ENCODE assay signal across 8 mouse cellular contexts in the genomic region with DNA sequence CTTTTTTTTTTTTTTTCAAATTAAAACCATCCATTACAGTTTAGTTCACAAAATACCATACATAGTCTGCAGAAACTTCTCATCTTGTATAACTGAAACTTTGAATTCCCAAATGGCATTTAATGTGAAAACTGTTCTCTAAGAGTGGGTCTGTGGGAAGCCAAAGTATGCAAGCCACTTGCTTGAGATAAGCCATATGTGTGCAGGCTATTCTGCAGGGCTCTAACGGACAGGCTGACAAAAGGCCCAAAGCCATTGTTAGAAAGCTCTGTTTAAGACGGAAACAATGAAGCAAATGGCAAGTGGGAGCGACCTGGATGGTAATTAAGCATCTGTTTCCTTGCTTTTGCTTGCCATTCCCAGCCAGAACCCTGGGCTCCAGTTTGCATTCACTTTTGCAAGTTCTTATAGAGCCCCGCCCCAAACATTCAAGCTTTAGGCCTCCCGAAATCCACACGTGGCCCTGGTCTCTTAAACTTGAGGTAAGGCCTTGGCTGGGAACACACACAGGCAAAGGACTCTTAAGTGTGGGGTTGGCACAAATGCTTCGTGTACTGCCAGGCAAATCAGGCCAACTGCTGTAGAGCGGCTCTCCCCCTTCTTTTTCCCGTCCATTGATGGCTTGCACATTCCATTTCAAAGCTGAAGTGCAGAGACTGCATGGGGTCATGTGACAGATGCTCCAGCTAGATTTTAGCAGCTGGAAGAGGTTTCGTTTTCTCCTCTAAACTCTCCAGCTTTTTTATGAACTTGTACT. TPM values are rescaled to one million over a fixed set of nuclear protein-coding genes. Genes with fewer than 3 reads are reported as not detected.
DNase-seq lines count a peak whose midpoint lies in the region; ATAC-seq and TF ChIP-seq lines count a peak whose summit lies in the region.

No protein-coding gene starts in this region.

- WGBS in embryonic facial prominence, embryonic 11.5 days, result 48% methylated on average over 10 of the region's 10 CpGs
- WGBS in lung, embryonic 15.5 days, result 30% methylated on average over 10 of the region's 10 CpGs
- 43% methylated on average over 10 of the region's 10 CpGs for WGBS in stomach, postnatal 0 days
- WGBS in liver, postnatal 0 days (ENCODE audit: insufficient replicate concordance), result 62% methylated on average over 10 of the region's 10 CpGs
- WGBS in liver, embryonic 11.5 days, result 69% methylated on average over 10 of the region's 10 CpGs

- no peak overlapping the region for H3K4me3 ChIP-seq in embryonic facial prominence, embryonic 11.5 days (ENCODE audit: low read depth, low read length)
- no peak overlapping the region for H3K4me3 ChIP-seq in lung, embryonic 15.5 days
- H3K4me3 ChIP-seq in stomach, postnatal 0 days (ENCODE audit: low read depth, low read length), result no peak overlapping the region
- H3K4me3 ChIP-seq in liver, postnatal 0 days (ENCODE audit: low read depth, low read length), result no peak overlapping the region
- no peak overlapping the region for H3K4me3 ChIP-seq in liver, embryonic 11.5 days (ENCODE audit: low read depth, low read length)

- TF ChIP-seq CTCF in stomach, postnatal 0 days (IDR thresholded peaks at IDR 0.05; ENCODE audit: low read depth), result no peak
- TF ChIP-seq CTCF in liver, postnatal 0 days (IDR thresholded peaks at IDR 0.05; ENCODE audit: low read depth), result no peak

- ATAC-seq in embryonic facial prominence, embryonic 11.5 days (replicated peaks; ENCODE audit: insufficient number of reproducible peaks, low FRiP score, low TSS enrichment, low read depth), result no peak
- peak; percentile 28; the same call in 1 of the 2 replicates for ATAC-seq in lung, embryonic 15.5 days (ENCODE audit: borderline replicate concordance, extremely low read depth, low FRiP score, low TSS enrichment)
- ATAC-seq in stomach, postnatal 0 days (ENCODE audit: low FRiP score, low TSS enrichment), result peak; percentile 35; the same call in 1 of the 2 replicates
- ATAC-seq in liver, postnatal 0 days, result no peak
- no peak for ATAC-seq in liver, embryonic 11.5 days (replicated peaks; ENCODE audit: low FRiP score)

- H3K27ac ChIP-seq in embryonic facial prominence, embryonic 11.5 days (replicated peaks; ENCODE audit: low read depth, low read length), result no peak overlapping the region
- peak overlapping the region; percentile 81 for H3K27ac ChIP-seq in lung, embryonic 15.5 days
- peak overlapping the region; percentile 63 for H3K27ac ChIP-seq in stomach, postnatal 0 days (replicated peaks)
- H3K27ac ChIP-seq in liver, postnatal 0 days (ENCODE audit: low read depth), result no peak overlapping the region
- H3K27ac ChIP-seq in liver, embryonic 11.5 days (ENCODE audit: low read depth, low read length), result no peak overlapping the region

- H3K4me2 ChIP-seq in embryonic facial prominence, embryonic 11.5 days (ENCODE audit: low read depth, low read length), result no peak overlapping the region
- peak overlapping the region; percentile 2; the same call in 1 of the 2 replicates for H3K4me2 ChIP-seq in lung, embryonic 15.5 days
- H3K4me2 ChIP-seq in stomach, postnatal 0 days (replicated peaks; ENCODE audit: low read depth), result peak overlapping the region; percentile 27
- H3K4me2 ChIP-seq in liver, postnatal 0 days (ENCODE audit: low read depth, low read length), result no peak overlapping the region
- H3K4me2 ChIP-seq in liver, embryonic 11.5 days, result no peak overlapping the region

- H3K9me3 ChIP-seq in embryonic facial prominence, embryonic 11.5 days (replicated peaks; ENCODE audit: control insufficient read depth, low read length), result peaks cover 4% of the 10 kb centered on the region; the same call in 1 of the 2 replicates
- peaks cover 5% of the 10 kb centered on the region; the same call in 1 of the 2 replicates for H3K9me3 ChIP-seq in lung, embryonic 15.5 days
- H3K9me3 ChIP-seq in stomach, postnatal 0 days (ENCODE audit: control insufficient read depth, low read length), result no peaks in the 10 kb centered on the region
- peaks cover 2% of the 10 kb centered on the region; the same call in 1 of the 2 replicates for H3K9me3 ChIP-seq in liver, postnatal 0 days (ENCODE audit: low read length)
- H3K9me3 ChIP-seq in liver, embryonic 11.5 days (ENCODE audit: control insufficient read depth, low read length), result no peaks in the 10 kb centered on the region

- no peak overlapping the region for H3K9ac ChIP-seq in embryonic facial prominence, embryonic 11.5 days (replicated peaks; ENCODE audit: low read length)
- no peak overlapping the region for H3K9ac ChIP-seq in lung, embryonic 15.5 days
- no peak overlapping the region for H3K9ac ChIP-seq in stomach, postnatal 0 days (ENCODE audit: low read length)
- no peak overlapping the region for H3K9ac ChIP-seq in liver, postnatal 0 days (replicated peaks)
- no peak overlapping the region for H3K9ac ChIP-seq in liver, embryonic 11.5 days (ENCODE audit: low read depth, low read length)

- no peak for TF ChIP-seq EP300 in stomach, postnatal 0 days (optimal IDR thresholded peaks at IDR 0.05)
- no peak for TF ChIP-seq EP300 in liver, postnatal 0 days (IDR thresholded peaks at IDR 0.05; ENCODE audit: low read depth)

- no peaks in the 10 kb centered on the region for H3K27me3 ChIP-seq in embryonic facial prominence, embryonic 11.5 days (ENCODE audit: control insufficient read depth, insufficient read depth, low read length)
- H3K27me3 ChIP-seq in lung, embryonic 15.5 days, result no peaks in the 10 kb centered on the region
- H3K27me3 ChIP-seq in stomach, postnatal 0 days (ENCODE audit: control insufficient read depth, insufficient read depth, low read length), result no peaks in the 10 kb centered on the region
- no peaks in the 10 kb centered on the region for H3K27me3 ChIP-seq in liver, postnatal 0 days (ENCODE audit: insufficient read depth, low read length)
- no peaks in the 10 kb centered on the region for H3K27me3 ChIP-seq in liver, embryonic 11.5 days (replicated peaks; ENCODE audit: control insufficient read depth, insufficient read depth, low read length)

- DNase-seq in ES-CJ7 (ENCODE audit: low read depth, low spot score), result peak; percentile 30
- peak; percentile 36 for DNase-seq in embryonic facial prominence, embryonic 11.5 days (ENCODE audit: low spot score)
- DNase-seq in heart, postnatal 4 days, result peak; percentile 50
- DNase-seq in stomach, postnatal 0 days (ENCODE audit: low spot score), result no peak
- no peak for DNase-seq in liver, postnatal 0 days
- DNase-seq in adrenal gland, adult 2 months, result no peak
- no peak for DNase-seq in liver, embryonic 11.5 days (ENCODE audit: low spot score)

- no peaks in the 10 kb centered on the region; the same call in 1 of the 2 replicates for H3K36me3 ChIP-seq in embryonic facial prominence, embryonic 11.5 days (replicated peaks; ENCODE audit: control insufficient read depth, insufficient read depth, low read depth, low read length)
- peaks cover 30% of the 10 kb centered on the region for H3K36me3 ChIP-seq in lung, embryonic 15.5 days
- H3K36me3 ChIP-seq in stomach, postnatal 0 days (ENCODE audit: control insufficient read depth, insufficient read depth, low read length), result no peaks in the 10 kb centered on the region
- no peaks in the 10 kb centered on the region for H3K36me3 ChIP-seq in liver, postnatal 0 days (replicated peaks; ENCODE audit: insufficient read depth, low read length)
- H3K36me3 ChIP-seq in liver, embryonic 11.5 days (ENCODE audit: control insufficient read depth, insufficient read depth, low read length), result peaks cover 2% of the 10 kb centered on the region; the same call in 1 of the 2 replicates

- no peaks in the 10 kb centered on the region; the same call in 1 of the 2 replicates for H3K4me1 ChIP-seq in embryonic facial prominence, embryonic 11.5 days (ENCODE audit: control insufficient read depth, insufficient read depth, low read length)
- peaks cover 48% of the 10 kb centered on the region for H3K4me1 ChIP-seq in lung, embryonic 15.5 days
- no peaks in the 10 kb centered on the region for H3K4me1 ChIP-seq in stomach, postnatal 0 days (replicated peaks; ENCODE audit: control insufficient read depth, insufficient read depth)
- no peaks in the 10 kb centered on the region for H3K4me1 ChIP-seq in liver, postnatal 0 days (ENCODE audit: insufficient read depth)
- peaks cover 8% of the 10 kb centered on the region for H3K4me1 ChIP-seq in liver, embryonic 11.5 days (replicated peaks; ENCODE audit: control insufficient read depth, insufficient read depth, low read length)

RNA-seq across cellular contexts. Expression of gene Fstl1, which starts 32.4 kb away (rescaled TPM):
- 350 and 367 TPM in 2 replicates for polyA plus RNA-seq in embryonic facial prominence, embryonic 11.5 days (2014; fragmentation: Nextera tagmentation; extraction: Ambion mirVana)
- 100 to 1,000 TPM; 457 to 460 TPM for total RNA-seq in heart, postnatal 4 days (2021)
- 520 and 550 TPM in 2 replicates for polyA plus RNA-seq in lung, embryonic 15.5 days (2015; fragmentation: Nextera tagmentation; extraction: Ambion mirVana)
- polyA plus RNA-seq in stomach, postnatal 0 days (2015; fragmentation: Nextera tagmentation; extraction: Ambion mirVana), result 238 and 254 TPM in 2 replicates
- 14.9 and 15.5 TPM in 2 replicates for polyA plus RNA-seq in liver, postnatal 0 days (2015; fragmentation: Nextera tagmentation; extraction: Ambion mirVana)
- 10 to 100 TPM; 39.3 to 56.7 TPM for total RNA-seq in adrenal gland, adult 2 months (2021)
- polyA plus RNA-seq in adrenal gland, adult 2 months (2012; rRNA removed), result 8.0 and 8.6 TPM in 2 replicates
- polyA plus RNA-seq in liver, embryonic 11.5 days (2014; fragmentation: Nextera tagmentation; extraction: Ambion mirVana), result 107 and 118 TPM in 2 replicates

RNA-seq across cellular contexts. Expression of gene Gm36028, which starts 51.9 kb away (rescaled TPM):
- 0.32 TPM in 1 of 2 replicates, not detected in the other for polyA plus RNA-seq in embryonic facial prominence, embryonic 11.5 days (2014; fragmentation: Nextera tagmentation; extraction: Ambion mirVana)
- under 1 TPM; 0.47 to 0.79 TPM for total RNA-seq in heart, postnatal 4 days (2021)
- 0.22 and 0.38 TPM in 2 replicates for polyA plus RNA-seq in lung, embryonic 15.5 days (2015; fragmentation: Nextera tagmentation; extraction: Ambion mirVana)
- 0.29 and 0.56 TPM in 2 replicates for polyA plus RNA-seq in stomach, postnatal 0 days (2015; fragmentation: Nextera tagmentation; extraction: Ambion mirVana)
- 0.09 TPM in 1 of 2 replicates, not detected in the other for polyA plus RNA-seq in liver, postnatal 0 days (2015; fragmentation: Nextera tagmentation; extraction: Ambion mirVana)
- total RNA-seq in adrenal gland, adult 2 months (2021), result under 1 TPM in 1 of 2 experiments, not detected in 1; 0.69 TPM
- polyA plus RNA-seq in adrenal gland, adult 2 months (2012; rRNA removed), result 0.24 TPM in 1 of 2 replicates, not detected in the other
- polyA plus RNA-seq in liver, embryonic 11.5 days (2014; fragmentation: Nextera tagmentation; extraction: Ambion mirVana), result 0.36 TPM in 1 of 2 replicates, not detected in the other

RNA-seq across cellular contexts. Expression of gene Lrrc58, which starts 59.1 kb away (rescaled TPM):
- polyA plus RNA-seq in embryonic facial prominence, embryonic 11.5 days (2014; fragmentation: Nextera tagmentation; extraction: Ambion mirVana), result 61.8 and 62.9 TPM in 2 replicates
- 10 to 100 TPM; 89.6 to 90.1 TPM for total RNA-seq in heart, postnatal 4 days (2021)
- polyA plus RNA-seq in lung, embryonic 15.5 days (2015; fragmentation: Nextera tagmentation; extraction: Ambion mirVana), result 62.5 and 62.7 TPM in 2 replicates
- 26.0 and 27.5 TPM in 2 replicates for polyA plus RNA-seq in stomach, postnatal 0 days (2015; fragmentation: Nextera tagmentation; extraction: Ambion mirVana)
- 10.8 and 11.6 TPM in 2 replicates for polyA plus RNA-seq in liver, postnatal 0 days (2015; fragmentation: Nextera tagmentation; extraction: Ambion mirVana)
- 100 to 1,000 TPM; 134 to 204 TPM for total RNA-seq in adrenal gland, adult 2 months (2021)
- polyA plus RNA-seq in adrenal gland, adult 2 months (2012; rRNA removed), result 29.0 and 30.5 TPM in 2 replicates
- polyA plus RNA-seq in liver, embryonic 11.5 days (2014; fragmentation: Nextera tagmentation; extraction: Ambion mirVana), result 35.9 and 36.2 TPM in 2 replicates

Comparison
In these comparisons a context has a peak if more than half of its experiments do, and no peak if none do; other contexts are left out.
1. DNase-seq: peak in ES-CJ7 (single experiment), embryonic facial prominence, embryonic 11.5 days (single experiment) and heart, postnatal 4 days (single experiment); none in stomach, postnatal 0 days (single experiment), liver, postnatal 0 days (single experiment), adrenal gland, adult 2 months (single experiment) and liver, embryonic 11.5 days (single experiment).
2. ATAC-seq: peak in lung, embryonic 15.5 days (single experiment) and stomach, postnatal 0 days (single experiment); none in embryonic facial prominence, embryonic 11.5 days (single experiment), liver, postnatal 0 days (single experiment) and liver, embryonic 11.5 days (single experiment).
3. H3K27ac ChIP-seq: peak in lung, embryonic 15.5 days (single experiment) and stomach, postnatal 0 days (single experiment); none in embryonic facial prominence, embryonic 11.5 days (single experiment), liver, postnatal 0 days (single experiment) and liver, embryonic 11.5 days (single experiment).
4. H3K4me2 ChIP-seq: peak in lung, embryonic 15.5 days (single experiment) and stomach, postnatal 0 days (single experiment); none in embryonic facial prominence, embryonic 11.5 days (single experiment), liver, postnatal 0 days (single experiment) and liver, embryonic 11.5 days (single experiment).